Mouse (Mus musculus) C2C12 (cell line): ENCODE results near the gene Esyt2. TPM values are rescaled to one million over a fixed set of nuclear protein-coding genes. Genes with fewer than 3 reads are reported as not detected.

Experiments used
- H3K27me3 ChIP-seq: one replicate; pipeline ENCODE4 v1.6.1; 2011; ENCODE audit not compliant: control insufficient read depth, insufficient read depth, insufficient read length
- H3K36me3 ChIP-seq: one replicate; pipeline ENCODE4 v1.6.1; 2011; ENCODE audit not compliant: control insufficient read depth, insufficient read depth
- H3K4me3 ChIP-seq: one replicate; pipeline ENCODE4 v1.5.1; 2011; ENCODE audit warnings: mild to moderate bottlenecking, control low read depth; ENCODE audit not compliant: poor library complexity, insufficient read depth, severe bottlenecking
- H3K79me2 ChIP-seq: one replicate; pipeline ENCODE4 v1.6.1; 2011; ENCODE audit not compliant: control insufficient read depth, insufficient read depth
- H3K79me3 ChIP-seq: one replicate; pipeline ENCODE4 v1.6.1; 2011; ENCODE audit warnings: low read depth, control low read depth
- H3ac ChIP-seq: one replicate; pipeline ENCODE3; 2011; ENCODE audit warnings: low read depth; ENCODE audit not compliant: control insufficient read depth, insufficient read length
- CEBPB ChIP-seq: IDR thresholded peaks from one replicate; pipeline ENCODE4 v1.6.1; 2011; ENCODE audit warnings: low read depth, mild to moderate bottlenecking, control low read depth, moderate library complexity
- CTCF ChIP-seq: IDR thresholded peaks from one replicate; pipeline ENCODE4 v1.5.1; 2011; ENCODE audit not compliant: control insufficient read depth, insufficient read depth, insufficient read length
- FOSL1 ChIP-seq: IDR thresholded peaks from one replicate; pipeline ENCODE4 v1.8.0; 2011; ENCODE audit warnings: mild to moderate bottlenecking, low read length; ENCODE audit not compliant: poor library complexity, insufficient read depth, severe bottlenecking
- MAX ChIP-seq: IDR thresholded peaks from one replicate; pipeline ENCODE4 v1.6.1; 2011; ENCODE audit warnings: mild to moderate bottlenecking, control low read depth
- MYOD1 ChIP-seq: IDR thresholded peaks from one replicate; pipeline ENCODE4 v1.6.1; 2011; ENCODE audit warnings: low read depth; ENCODE audit not compliant: control insufficient read depth, insufficient read length
- MYOG ChIP-seq: IDR thresholded peaks from one replicate; pipeline ENCODE4 v1.6.1; 2011; ENCODE audit not compliant: control insufficient read depth, insufficient read length; ENCODE audit errors: extremely low read depth
- USF1 ChIP-seq: IDR thresholded peaks from one replicate; pipeline ENCODE4 v1.6.1; 2011; ENCODE audit warnings: low read depth, mild to moderate bottlenecking, control low read depth, moderate library complexity
- long read RNA-seq, 2 experiments: library from polyadenylated mRNA; unstranded; transcript quantifications; one replicate each; pipeline ENCODE4 v2.0.0; 2019 to 2020
- polyA plus RNA-seq: library from polyadenylated mRNA; unstranded; fragments of >200 nt; fragmentation: generic; extraction: Trizol; gene quantifications from one replicate; pipeline ENCODE4 v1.2.1, GENCODE M21; 2012; ENCODE audit warnings: missing spikeins

Esyt2 gene
- 19.3 TPM for polyA plus RNA-seq
- long read RNA-seq, experiment 1, partial matches to known transcripts, result 10 of 10 reads
- long read RNA-seq, experiment 1, other reads (novel, unspliced or antisense), result 0 of 10 reads
- long read RNA-seq, experiment 2, full-length matches to known transcripts, result 7 of 25 reads
- long read RNA-seq, experiment 2, partial matches to known transcripts, result 9 of 25 reads
- long read RNA-seq, experiment 2, other reads (novel, unspliced or antisense), result 9 of 25 reads

- TF ChIP-seq CTCF, result peak; percentile 67
- TF ChIP-seq USF1, result no peak
- peak; percentile 70 for TF ChIP-seq CEBPB
- peaks cover 48% of the 10 kb centered on the region for H3K79me2 ChIP-seq
- H3K4me3 ChIP-seq, result peak within 1 kb of the TSS; percentile 95
- H3ac ChIP-seq, result peak within 1 kb of the TSS; percentile 79
- peaks cover 7% of the 10 kb centered on the region for H3K36me3 ChIP-seq
- peaks cover 44% of the 10 kb centered on the region for H3K79me3 ChIP-seq
- no peaks in the 10 kb centered on the region for H3K27me3 ChIP-seq
Measured at GRCm38 (mm10) chr12:116280653-116281364, at the start of gene Esyt2. Esyt2 (plus strand) TSS chr12:116281196.

DNA sequence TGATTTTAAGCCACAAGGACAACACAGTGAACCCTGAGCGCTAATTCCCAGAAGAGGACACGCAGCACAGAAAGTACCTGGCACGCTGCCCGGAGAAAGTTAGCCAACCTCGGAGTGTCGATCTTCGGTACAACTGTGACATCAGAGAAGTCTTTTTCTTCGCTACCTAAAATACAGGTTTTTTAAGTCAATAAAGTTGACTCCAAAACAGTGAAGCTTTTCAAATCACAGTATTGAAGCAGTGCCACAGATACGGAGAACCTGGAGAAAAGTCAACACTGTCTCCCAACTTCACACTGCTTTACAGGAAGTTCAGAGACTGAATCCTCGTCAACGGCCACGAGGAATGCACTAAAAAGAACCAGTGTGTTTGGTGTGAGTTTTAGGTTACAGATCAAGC, 49.4 kb upstream of the Esyt2 start:
- H3K4me3 ChIP-seq, result no peak overlapping the region
- peaks cover 32% of the 10 kb centered on the region for H3K36me3 ChIP-seq
- no peaks in the 10 kb centered on the region for H3K27me3 ChIP-seq
- no peaks in the 10 kb centered on the region for H3K79me3 ChIP-seq
- H3K79me2 ChIP-seq, result no peaks in the 10 kb centered on the region
- TF ChIP-seq USF1 (no peak), MYOD1 (no peak), MYOG (no peak), MAX (no peak), FOSL1 (no peak), CTCF (no peak), CEBPB (no peak)
- no peak overlapping the region for H3ac ChIP-seq

- Histone ChIP-seq H3K27me3 (no peaks in the 10 kb centered on the region), H3K4me3 (no peak overlapping the region), H3ac (no peak overlapping the region), H3K79me2 (no peaks in the 10 kb centered on the region), H3K36me3 (peaks cover 32% of the 10 kb centered on the region), H3K79me3 (no peaks in the 10 kb centered on the region)
- TF ChIP-seq USF1, result no peak
Measured at GRCm38 (mm10) chr12:116232061-116232460, 48.9 kb upstream of the Esyt2 start.

DNA sequence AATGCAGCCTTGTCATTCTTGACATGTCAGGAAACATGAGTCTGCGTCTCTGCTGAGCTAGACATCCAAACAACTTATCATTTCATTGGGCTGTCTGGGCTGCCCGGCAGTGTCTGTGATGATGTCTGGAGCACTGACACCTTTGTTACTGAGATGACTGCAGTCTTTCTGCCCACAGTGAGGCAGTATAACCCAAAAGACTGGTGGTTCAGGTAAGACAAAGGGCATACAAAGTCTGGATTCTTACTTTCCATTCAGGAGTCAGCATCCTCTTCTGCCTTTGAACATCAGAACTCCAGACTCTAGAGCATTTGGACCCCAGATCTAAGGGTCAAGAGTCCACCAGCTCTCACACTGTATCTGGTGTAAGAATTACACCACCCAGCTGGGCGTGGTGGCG, 45.6 kb upstream of the Esyt2 start:
- H3ac ChIP-seq, result no peak overlapping the region
- H3K36me3 ChIP-seq, result peaks cover 23% of the 10 kb centered on the region
- no peaks in the 10 kb centered on the region for H3K27me3 ChIP-seq
- no peak overlapping the region for H3K4me3 ChIP-seq
- no peak for TF ChIP-seq FOSL1
- TF ChIP-seq CTCF, result no peak
- no peak for TF ChIP-seq CEBPB
- TF ChIP-seq USF1, result no peak
- no peaks in the 10 kb centered on the region for H3K79me2 ChIP-seq
- no peaks in the 10 kb centered on the region for H3K79me3 ChIP-seq

DNA sequence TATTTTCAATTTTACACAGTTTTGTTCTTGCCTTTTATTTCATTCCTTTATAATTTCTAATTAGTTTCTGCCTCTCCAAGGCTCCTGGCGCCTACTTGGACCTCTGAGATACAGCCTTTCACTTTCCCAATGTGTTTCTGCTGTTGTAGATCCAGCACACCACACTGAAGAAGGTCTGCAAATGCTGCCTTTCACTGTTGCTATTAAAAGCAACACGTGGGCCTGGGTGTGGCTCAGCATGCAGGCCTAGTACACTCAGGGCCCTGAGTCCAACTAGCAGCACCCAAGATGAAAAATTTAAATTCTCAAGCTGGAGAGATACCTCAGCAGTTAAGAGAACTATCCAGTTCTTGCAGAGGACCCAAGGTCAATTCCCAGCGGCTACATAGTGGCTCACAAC, 44.3 kb upstream of the Esyt2 start:
- no peaks in the 10 kb centered on the region for H3K27me3 ChIP-seq
- no peak overlapping the region for H3K4me3 ChIP-seq
- TF ChIP-seq CEBPB (no peak), USF1 (no peak), MYOG (no peak), MYOD1 (no peak), FOSL1 (no peak), CTCF (no peak), MAX (no peak)
- no peaks in the 10 kb centered on the region for H3K79me3 ChIP-seq
- H3K79me2 ChIP-seq, result no peaks in the 10 kb centered on the region
- no peak overlapping the region for H3ac ChIP-seq
- H3K36me3 ChIP-seq, result peaks cover 27% of the 10 kb centered on the region

DNA sequence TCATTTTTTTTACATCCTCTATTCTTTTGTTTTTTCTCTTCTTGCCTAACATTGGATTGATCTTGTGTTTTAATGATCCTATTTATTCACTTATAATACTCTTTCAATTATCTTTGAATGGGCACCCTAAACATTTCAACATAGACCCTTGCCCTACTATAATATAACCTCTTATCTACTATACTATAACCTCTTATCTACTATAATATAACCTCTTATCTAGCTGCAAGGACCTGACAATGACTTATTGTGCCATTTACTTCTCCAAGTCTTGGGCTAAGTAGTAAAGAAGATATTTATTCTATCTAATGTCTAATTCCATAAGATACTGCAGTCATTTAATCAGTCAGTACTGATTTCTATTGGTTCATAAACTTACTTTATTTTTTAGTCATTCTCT, 42.6 kb upstream of the Esyt2 start:
- Histone ChIP-seq H3K79me2 (no peaks in the 10 kb centered on the region), H3K4me3 (no peak overlapping the region), H3ac (no peak overlapping the region), H3K36me3 (peaks cover 38% of the 10 kb centered on the region), H3K27me3 (no peaks in the 10 kb centered on the region), H3K79me3 (no peaks in the 10 kb centered on the region)
- no peak for TF ChIP-seq CTCF
- no peak for TF ChIP-seq MYOD1
- no peak for TF ChIP-seq MYOG
- no peak for TF ChIP-seq CEBPB
- TF ChIP-seq USF1, result no peak
- no peak for TF ChIP-seq MAX
- TF ChIP-seq FOSL1, result no peak
